Mouse (Mus musculus): ENCODE data around the gene Rab4a. TPM values are rescaled to one million over a fixed set of nuclear protein-coding genes. Genes with fewer than 3 reads are reported as not detected.
A peak's percentile ranks its signal among the peaks of the same experiment; 100 is the strongest.

Rab4a gene
- polyA plus RNA-seq, 1 experiment from 2014 or later = 50.8 TPM

- Histone ChIP-seq H3K27ac (ENCODE audit: low read length) (no peak overlapping the region), H3K27me3 (ENCODE audit: insufficient read depth, low read length) (no peaks in the 10 kb centered on the region), H3K9me3 (ENCODE audit: low read length) (no peaks in the 10 kb centered on the region), H3K4me2 (replicated peaks; ENCODE audit: low read depth, low read length) (no peak overlapping the region), H3K9ac (replicated peaks; ENCODE audit: low read length) (no peak overlapping the region), H3K4me3 (ENCODE audit: low read length) (no peak overlapping the region), H3K4me1 (ENCODE audit: insufficient read depth, low read length) (peaks cover 9% of the 10 kb centered on the region), H3K36me3 (ENCODE audit: insufficient read depth, low read length) (no peaks in the 10 kb centered on the region)
- 84% methylated on average over 1 of the region's 1 CpGs for WGBS
- ATAC-seq (ENCODE audit: low FRiP score, low TSS enrichment) = no peak
Measured at GRCm38 (mm10) chr8:123854252-123854651, 48.5 kb downstream of the Rab4a start.

- Histone ChIP-seq H3K27ac (ENCODE audit: low read length) (no peak overlapping the region), H3K4me1 (ENCODE audit: insufficient read depth, low read length) (peaks cover 9% of the 10 kb centered on the region), H3K4me2 (replicated peaks; ENCODE audit: low read depth, low read length) (no peak overlapping the region), H3K9me3 (ENCODE audit: low read length) (no peaks in the 10 kb centered on the region), H3K4me3 (ENCODE audit: low read length) (no peak overlapping the region), H3K36me3 (ENCODE audit: insufficient read depth, low read length) (no peaks in the 10 kb centered on the region), H3K9ac (replicated peaks; ENCODE audit: low read length) (no peak overlapping the region), H3K27me3 (ENCODE audit: insufficient read depth, low read length) (no peaks in the 10 kb centered on the region)
- 86% methylated on average over 9 of the region's 9 CpGs for WGBS
- no peak for ATAC-seq (ENCODE audit: low FRiP score, low TSS enrichment)
Measured at GRCm38 (mm10) chr8:123854733-123855475, 49.1 kb downstream of the Rab4a start.

- 70% methylated on average over 3 of the region's 3 CpGs for WGBS
- H3K4me1 ChIP-seq (ENCODE audit: insufficient read depth, low read length) = peaks cover 9% of the 10 kb centered on the region
- no peak overlapping the region for H3K4me2 ChIP-seq (replicated peaks; ENCODE audit: low read depth, low read length)
- H3K27ac ChIP-seq (ENCODE audit: low read length) = no peak overlapping the region
- H3K4me3 ChIP-seq (ENCODE audit: low read length) = no peak overlapping the region
- no peaks in the 10 kb centered on the region for H3K9me3 ChIP-seq (ENCODE audit: low read length)
- ATAC-seq (ENCODE audit: low FRiP score, low TSS enrichment) = no peak
- no peaks in the 10 kb centered on the region for H3K36me3 ChIP-seq (ENCODE audit: insufficient read depth, low read length)
- H3K27me3 ChIP-seq (ENCODE audit: insufficient read depth, low read length) = peaks cover 9% of the 10 kb centered on the region
- no peak overlapping the region for H3K9ac ChIP-seq (replicated peaks; ENCODE audit: low read length)
Measured at GRCm38 (mm10) chr8:123857361-123857760, 51.6 kb downstream of the Rab4a start.

GRCm38 (mm10) chr8:123858574-123858940 lies 52.8 kb downstream of the Rab4a start:
- peak overlapping the region; percentile 82 for H3K4me3 ChIP-seq (ENCODE audit: low read length)
- H3K36me3 ChIP-seq (ENCODE audit: insufficient read depth, low read length) = no peaks in the 10 kb centered on the region
- H3K4me2 ChIP-seq (replicated peaks; ENCODE audit: low read depth, low read length) = peak overlapping the region; percentile 91
- WGBS = 1% methylated on average over 17 of the region's 17 CpGs
- H3K27me3 ChIP-seq (ENCODE audit: insufficient read depth, low read length) = peaks cover 17% of the 10 kb centered on the region
- peak overlapping the region; percentile 75 for H3K9ac ChIP-seq (replicated peaks; ENCODE audit: low read length)
- ATAC-seq (ENCODE audit: low FRiP score, low TSS enrichment) = 0 out of 2 replicates have a peak, but pooled peaks have one; percentile 10
- no peaks in the 10 kb centered on the region for H3K9me3 ChIP-seq (ENCODE audit: low read length)
- peaks cover 9% of the 10 kb centered on the region for H3K4me1 ChIP-seq (ENCODE audit: insufficient read depth, low read length)
- H3K27ac ChIP-seq (ENCODE audit: low read length) = no peak overlapping the region

- peaks cover 9% of the 10 kb centered on the region for H3K4me1 ChIP-seq (ENCODE audit: insufficient read depth, low read length)
- H3K4me3 ChIP-seq (ENCODE audit: low read length) = peak overlapping the region; percentile 82
- peak overlapping the region; percentile 91 for H3K4me2 ChIP-seq (replicated peaks; ENCODE audit: low read depth, low read length)
- H3K9me3 ChIP-seq (ENCODE audit: low read length) = no peaks in the 10 kb centered on the region
- WGBS = 0% methylated on average over 77 of the region's 79 CpGs
- H3K36me3 ChIP-seq (ENCODE audit: insufficient read depth, low read length) = no peaks in the 10 kb centered on the region
- ATAC-seq (ENCODE audit: low FRiP score, low TSS enrichment) = peak; percentile 98
- H3K27ac ChIP-seq (ENCODE audit: low read length) = no peak overlapping the region
- peaks cover 17% of the 10 kb centered on the region for H3K27me3 ChIP-seq (ENCODE audit: insufficient read depth, low read length)
- peak overlapping the region; percentile 75 for H3K9ac ChIP-seq (replicated peaks; ENCODE audit: low read length)
Measured at GRCm38 (mm10) chr8:123858941-123859647, 53.3 kb downstream of the Rab4a start.

- Histone ChIP-seq H3K9me3 (ENCODE audit: low read length) (no peaks in the 10 kb centered on the region), H3K27ac (ENCODE audit: low read length) (no peak within 1 kb of the TSS), H3K4me2 (replicated peaks; ENCODE audit: low read depth, low read length) (peak within 1 kb of the TSS; percentile 91), H3K27me3 (ENCODE audit: insufficient read depth, low read length) (peaks cover 17% of the 10 kb centered on the region), H3K4me1 (ENCODE audit: insufficient read depth, low read length) (peaks cover 9% of the 10 kb centered on the region), H3K36me3 (ENCODE audit: insufficient read depth, low read length) (no peaks in the 10 kb centered on the region), H3K4me3 (ENCODE audit: low read length) (peak within 1 kb of the TSS; percentile 82), H3K9ac (replicated peaks; ENCODE audit: low read length) (peak within 1 kb of the TSS; percentile 75)
- ATAC-seq (ENCODE audit: low FRiP score, low TSS enrichment) = peak; percentile 69
- 1% methylated on average over 48 of the region's 48 CpGs for WGBS
Measured at GRCm38 (mm10) chr8:123859648-123860259, 54.0 kb downstream of the Rab4a start, which contains the start of gene Ccsap. Ccsap (minus strand) TSS chr8:123860209.

- H3K9ac ChIP-seq (replicated peaks; ENCODE audit: low read length) = no peak overlapping the region
- H3K36me3 ChIP-seq (ENCODE audit: insufficient read depth, low read length) = no peaks in the 10 kb centered on the region
- H3K27ac ChIP-seq (ENCODE audit: low read length) = no peak overlapping the region
- peaks cover 17% of the 10 kb centered on the region for H3K27me3 ChIP-seq (ENCODE audit: insufficient read depth, low read length)
- peaks cover 9% of the 10 kb centered on the region for H3K4me1 ChIP-seq (ENCODE audit: insufficient read depth, low read length)
- no peak for ATAC-seq (ENCODE audit: low FRiP score, low TSS enrichment)
- WGBS = 73% methylated on average over 4 of the region's 4 CpGs
- H3K4me2 ChIP-seq (replicated peaks; ENCODE audit: low read depth, low read length) = peak overlapping the region; percentile 91; the same call in 1 of the 2 replicates
- H3K9me3 ChIP-seq (ENCODE audit: low read length) = no peaks in the 10 kb centered on the region
- H3K4me3 ChIP-seq (ENCODE audit: low read length) = no peak overlapping the region
Measured at GRCm38 (mm10) chr8:123860386-123860785, 54.6 kb downstream of the Rab4a start.

GRCm38 (mm10) chr8:123865786-123866185 lies 60.0 kb downstream of the Rab4a start:
- 75% methylated on average over 7 of the region's 7 CpGs for WGBS
- no peak overlapping the region for H3K4me2 ChIP-seq (replicated peaks; ENCODE audit: low read depth, low read length)

GRCm38 (mm10) chr8:123866971-123867370 lies 61.2 kb downstream of the Rab4a start:
- H3K9ac ChIP-seq (replicated peaks; ENCODE audit: low read length) = no peak overlapping the region
- H3K36me3 ChIP-seq (ENCODE audit: insufficient read depth, low read length) = no peaks in the 10 kb centered on the region
- H3K4me2 ChIP-seq (replicated peaks; ENCODE audit: low read depth, low read length) = no peak overlapping the region
- no peak overlapping the region for H3K4me3 ChIP-seq (ENCODE audit: low read length)
- no peaks in the 10 kb centered on the region for H3K9me3 ChIP-seq (ENCODE audit: low read length)
- no peak overlapping the region for H3K27ac ChIP-seq (ENCODE audit: low read length)
- H3K4me1 ChIP-seq (ENCODE audit: insufficient read depth, low read length) = no peaks in the 10 kb centered on the region
- WGBS = 34% methylated on average over 5 of the region's 5 CpGs
- no peak for ATAC-seq (ENCODE audit: low FRiP score, low TSS enrichment)
- peaks cover 9% of the 10 kb centered on the region for H3K27me3 ChIP-seq (ENCODE audit: insufficient read depth, low read length)

More at GRCm38 (mm10) chr8:123865786-123866185, 60.0 kb downstream of the Rab4a start:
- no peak for ATAC-seq (ENCODE audit: low FRiP score, low TSS enrichment)
- Histone ChIP-seq H3K9me3 (ENCODE audit: low read length) (no peaks in the 10 kb centered on the region), H3K36me3 (ENCODE audit: insufficient read depth, low read length) (no peaks in the 10 kb centered on the region), H3K27me3 (ENCODE audit: insufficient read depth, low read length) (peaks cover 10% of the 10 kb centered on the region), H3K27ac (ENCODE audit: low read length) (no peak overlapping the region), H3K4me1 (ENCODE audit: insufficient read depth, low read length) (no peaks in the 10 kb centered on the region), H3K4me3 (ENCODE audit: low read length) (no peak overlapping the region), H3K9ac (replicated peaks; ENCODE audit: low read length) (no peak overlapping the region)
